Mouse (Mus musculus) ES-Bruce4 (cell line): ENCODE data around the gene Sorcs2.

Experiments
- CTCF ChIP-seq: IDR thresholded peaks from one replicate; pipeline ENCODE4 v1.8.1; 2011; ENCODE audit warnings: low read depth, low read length
- EP300 ChIP-seq: IDR thresholded peaks from 2 replicates; pipeline ENCODE4 v1.6.1; 2011; ENCODE audit warnings: low read depth, low read length; ENCODE audit not compliant: insufficient read depth

- TF ChIP-seq EP300 (no peak), CTCF (no peak)
Observed at GRCm38 (mm10) chr5:36367911-36368310, 30.0 kb downstream of the Sorcs2 start.
